Mouse (Mus musculus): ENCODE data around the gene Borcs5.

DNA sequence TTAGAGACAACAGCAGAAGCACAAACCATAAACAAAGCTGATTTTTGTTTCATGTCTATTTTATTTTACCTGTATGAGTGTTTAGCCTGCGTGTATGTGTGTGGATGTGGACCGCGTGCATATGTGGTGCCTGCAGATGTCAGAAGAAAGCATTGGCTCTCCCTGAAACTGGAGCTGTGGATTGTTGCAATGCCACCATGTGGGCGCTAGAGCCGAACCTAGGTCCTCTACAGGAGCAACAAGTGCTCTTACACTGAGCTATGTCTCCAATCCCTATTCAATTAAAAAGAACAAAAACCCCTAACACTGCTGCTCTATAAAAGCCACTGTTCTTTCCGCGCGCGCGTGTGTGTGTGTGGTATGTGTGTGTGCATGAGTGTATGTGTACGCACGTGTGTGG lies 13.9 kb upstream of the Borcs5 start:
- TF ChIP-seq EP300 (IDR thresholded peaks at IDR 0.05; ENCODE audit: low read depth) (no peak), CTCF (IDR thresholded peaks at IDR 0.05; ENCODE audit: low read depth) (no peak)
